Mouse (Mus musculus) embryonic facial prominence, embryonic 12.5 days (tissue): ENCODE results near the gene Alkbh4. TPM values are rescaled to one million over a fixed set of nuclear protein-coding genes. Genes with fewer than 3 reads are reported as not detected.
"Not testable (repeated sequence)": the region's sequence is repeated elsewhere in the genome, so short reads cannot be mapped to it uniquely, and the experiment has no call there.

ENCODE experiments used
- ATAC-seq: fragments of 200-750 bp; cut with Nextera tagmentation; 2 replicates; pipeline ENCODE4 v1.8.0; 2017; ENCODE audit not compliant: insufficient number of reproducible peaks, insufficient read depth, low FRiP score, low TSS enrichment
- H3K27ac ChIP-seq: fragments of 300-500 bp; sonication (generic); 2 replicates; pipeline ENCODE4 v1.5.1; 2016; ENCODE audit warnings: mild to moderate bottlenecking
- H3K27me3 ChIP-seq: fragments of 300-500 bp; sonication (generic); 2 replicates; pipeline ENCODE4 v1.6.1; 2016; ENCODE audit warnings: mild to moderate bottlenecking, moderate library complexity
- H3K36me3 ChIP-seq: fragments of 300-500 bp; sonication (generic); 2 replicates; pipeline ENCODE4 v1.6.1; 2016; ENCODE audit warnings: mild to moderate bottlenecking
- H3K4me1 ChIP-seq: fragments of 300-500 bp; sonication (generic); 2 replicates; pipeline ENCODE4 v1.6.1; 2016
- H3K4me2 ChIP-seq: fragments of 300-500 bp; sonication (generic); replicated peaks from 2 replicates; pipeline ENCODE4 v1.6.1; 2016; ENCODE audit warnings: mild to moderate bottlenecking, moderate library complexity
- H3K4me3 ChIP-seq: fragments of 300-500 bp; sonication (generic); 2 replicates; pipeline ENCODE4 v1.5.1; 2016; ENCODE audit warnings: mild to moderate bottlenecking
- H3K9ac ChIP-seq: fragments of 300-500 bp; sonication (generic); 2 replicates; pipeline ENCODE4 v1.6.1; 2016; ENCODE audit warnings: mild to moderate bottlenecking, moderate library complexity
- H3K9me3 ChIP-seq: fragments of 300-500 bp; sonication (generic); 2 replicates; pipeline ENCODE4 v1.6.1; 2016; ENCODE audit warnings: mild to moderate bottlenecking, moderate library complexity
- WGBS: fragments of 180-500 bp; shearing (Covaris S2); methylation state at CpG from one replicate; pipeline ENCODE4 v1.1.7; 2016; 5-methylcytosine and 5-hydroxymethylcytosine counted together
- polyA plus RNA-seq: library from polyadenylated mRNA; unstranded; fragments of >200 nt; fragmentation: Nextera tagmentation; extraction: Ambion mirVana; gene quantifications from 2 replicates; pipeline ENCODE4 v1.2.1, GENCODE M21; 2016

Alkbh4 gene
- polyA plus RNA-seq, 1 experiment from 2014 or later = 28.4 TPM

- ATAC-seq, H3K9me3 ChIP-seq, H3K27me3 ChIP-seq, H3K4me3 ChIP-seq, H3K9ac ChIP-seq, H3K4me2 ChIP-seq, H3K27ac ChIP-seq, H3K36me3 ChIP-seq: not testable (repeated sequence)
- peaks cover 17% of the 10 kb centered on the region for H3K4me1 ChIP-seq
- WGBS = 38% methylated on average over 4 of the region's 4 CpGs
Observed at GRCm38 (mm10) chr5:136113546-136113945, 22.4 kb upstream of the Alkbh4 start.

GRCm38 (mm10) chr5:136115891-136116783 lies 19.8 kb upstream of the Alkbh4 start, which contains the start of gene Polr2j:
Gene Polr2j, plus strand, starts transcription at chr5:136116631.
- 3% methylated on average over 42 of the region's 42 CpGs for WGBS
- Histone ChIP-seq H3K9me3 (no peaks in the 10 kb centered on the region), H3K4me2 (peak within 1 kb of the TSS; percentile 92), H3K9ac (peak within 1 kb of the TSS; percentile 81), H3K27ac (peak within 1 kb of the TSS; percentile 55; the same call in 1 of the 2 replicates), H3K36me3 (peaks cover 19% of the 10 kb centered on the region), H3K4me3 (peak within 1 kb of the TSS; percentile 93), H3K27me3 (no peaks in the 10 kb centered on the region), H3K4me1 (peaks cover 17% of the 10 kb centered on the region)
- peak; percentile 84 for ATAC-seq

- Histone ChIP-seq H3K4me2 (peak overlapping the region; percentile 92), H3K9me3 (no peaks in the 10 kb centered on the region), H3K4me1 (peaks cover 17% of the 10 kb centered on the region), H3K36me3 (peaks cover 25% of the 10 kb centered on the region), H3K27ac (peak overlapping the region; percentile 55; the same call in 1 of the 2 replicates), H3K4me3 (peak overlapping the region; percentile 93), H3K27me3 (no peaks in the 10 kb centered on the region), H3K9ac (peak overlapping the region; percentile 81)
- peak; percentile 37; the same call in 1 of the 2 replicates for ATAC-seq
- 0% methylated on average over 22 of the region's 22 CpGs for WGBS
Observed at GRCm38 (mm10) chr5:136116784-136117112, 19.2 kb upstream of the Alkbh4 start.

GRCm38 (mm10) chr5:136122165-136122564 lies 13.8 kb upstream of the Alkbh4 start:
- Histone ChIP-seq H3K4me1 (peaks cover 10% of the 10 kb centered on the region), H3K36me3 (peaks cover 69% of the 10 kb centered on the region), H3K9ac (no peak overlapping the region), H3K27ac (no peak overlapping the region), H3K27me3 (no peaks in the 10 kb centered on the region), H3K9me3 (no peaks in the 10 kb centered on the region), H3K4me3 (no peak overlapping the region), H3K4me2 (no peak overlapping the region)
- WGBS = 85% methylated on average over 10 of the region's 10 CpGs
- no peak for ATAC-seq

- Histone ChIP-seq H3K36me3 (peaks cover 44% of the 10 kb centered on the region), H3K9ac (peak overlapping the region; percentile 75), H3K4me1 (peaks cover 14% of the 10 kb centered on the region), H3K4me3 (peak overlapping the region; percentile 78), H3K27me3 (no peaks in the 10 kb centered on the region), H3K4me2 (peak overlapping the region; percentile 79), H3K9me3 (no peaks in the 10 kb centered on the region), H3K27ac (peak overlapping the region; percentile 25; the same call in 1 of the 2 replicates)
- 7% methylated on average over 20 of the region's 20 CpGs for WGBS
- no peak for ATAC-seq
Observed at GRCm38 (mm10) chr5:136136292-136136990, 495 bp downstream of the Alkbh4 start.

- no peak overlapping the region for H3K4me3 ChIP-seq
- no peak for ATAC-seq
- no peaks in the 10 kb centered on the region for H3K27me3 ChIP-seq
- WGBS = 72% methylated on average over 13 of the region's 13 CpGs
- no peaks in the 10 kb centered on the region for H3K9me3 ChIP-seq
- no peak overlapping the region for H3K4me2 ChIP-seq
- peaks cover 14% of the 10 kb centered on the region for H3K4me1 ChIP-seq
- peaks cover 42% of the 10 kb centered on the region for H3K36me3 ChIP-seq
- H3K9ac ChIP-seq = no peak overlapping the region
- no peak overlapping the region for H3K27ac ChIP-seq
Observed at GRCm38 (mm10) chr5:136137658-136138274, 1.8 kb downstream of the Alkbh4 start.

GRCm38 (mm10) chr5:136139393-136139792 lies 3.4 kb downstream of the Alkbh4 start:
- Histone ChIP-seq H3K4me3 (no peak overlapping the region), H3K27ac (no peak overlapping the region), H3K4me1 (peaks cover 14% of the 10 kb centered on the region), H3K27me3 (no peaks in the 10 kb centered on the region), H3K4me2 (no peak overlapping the region), H3K9me3 (peaks cover 4% of the 10 kb centered on the region; the same call in 1 of the 2 replicates), H3K36me3 (peaks cover 32% of the 10 kb centered on the region), H3K9ac (no peak overlapping the region)
- no peak for ATAC-seq
- 94% methylated on average over 13 of the region's 13 CpGs for WGBS

GRCm38 (mm10) chr5:136140057-136140482 lies 4.1 kb downstream of the Alkbh4 start:
- WGBS = 88% methylated on average over 10 of the region's 10 CpGs
- peaks cover 32% of the 10 kb centered on the region for H3K36me3 ChIP-seq
- peaks cover 10% of the 10 kb centered on the region for H3K4me1 ChIP-seq
- no peak overlapping the region for H3K9ac ChIP-seq
- H3K4me3 ChIP-seq = no peak overlapping the region
- H3K4me2 ChIP-seq = no peak overlapping the region
- H3K27ac ChIP-seq = no peak overlapping the region
- peaks cover 4% of the 10 kb centered on the region; the same call in 1 of the 2 replicates for H3K9me3 ChIP-seq
- no peak for ATAC-seq
- H3K27me3 ChIP-seq = no peaks in the 10 kb centered on the region

GRCm38 (mm10) chr5:136142746-136143145 lies 6.8 kb downstream of the Alkbh4 start:
- H3K4me3 ChIP-seq = no peak overlapping the region
- H3K27ac ChIP-seq = no peak overlapping the region
- peaks cover 4% of the 10 kb centered on the region; the same call in 1 of the 2 replicates for H3K9me3 ChIP-seq
- no peaks in the 10 kb centered on the region for H3K27me3 ChIP-seq
- H3K4me2 ChIP-seq = no peak overlapping the region
- H3K4me1 ChIP-seq = no peaks in the 10 kb centered on the region
- H3K9ac ChIP-seq = no peak overlapping the region
- ATAC-seq = no peak
- 87% methylated on average over 5 of the region's 5 CpGs for WGBS
- peaks cover 32% of the 10 kb centered on the region for H3K36me3 ChIP-seq

GRCm38 (mm10) chr5:136143161-136143755 lies 7.3 kb downstream of the Alkbh4 start:
- Histone ChIP-seq H3K36me3 (peaks cover 32% of the 10 kb centered on the region), H3K9me3 (peaks cover 4% of the 10 kb centered on the region; the same call in 1 of the 2 replicates), H3K4me1 (no peaks in the 10 kb centered on the region), H3K27ac (no peak overlapping the region), H3K4me2 (no peak overlapping the region), H3K27me3 (no peaks in the 10 kb centered on the region), H3K4me3 (no peak overlapping the region), H3K9ac (no peak overlapping the region)
- ATAC-seq = no peak
- WGBS = 92% methylated on average over 6 of the region's 6 CpGs
